Mouse (Mus musculus) adrenal gland, postnatal 25 days (tissue): ENCODE data around the gene Acaca. TPM values are rescaled to one million over a fixed set of nuclear protein-coding genes. Genes with fewer than 3 reads are reported as not detected.
A peak's percentile ranks its signal among the peaks of the same experiment; 100 is the strongest.

Experiments used
- DNase-seq: peaks from one replicate; pipeline ENCODE4 v3.0.0; 2021; ENCODE audit warnings: mixed read lengths
- total RNA-seq: library from RNA; stranded (reverse); gene quantifications from 2 replicates; pipeline ENCODE4 v1.2.3, GENCODE M21; 2021

Gene Acaca
- total RNA-seq, 1 experiment from 2014 or later = 316 TPM

DNA sequence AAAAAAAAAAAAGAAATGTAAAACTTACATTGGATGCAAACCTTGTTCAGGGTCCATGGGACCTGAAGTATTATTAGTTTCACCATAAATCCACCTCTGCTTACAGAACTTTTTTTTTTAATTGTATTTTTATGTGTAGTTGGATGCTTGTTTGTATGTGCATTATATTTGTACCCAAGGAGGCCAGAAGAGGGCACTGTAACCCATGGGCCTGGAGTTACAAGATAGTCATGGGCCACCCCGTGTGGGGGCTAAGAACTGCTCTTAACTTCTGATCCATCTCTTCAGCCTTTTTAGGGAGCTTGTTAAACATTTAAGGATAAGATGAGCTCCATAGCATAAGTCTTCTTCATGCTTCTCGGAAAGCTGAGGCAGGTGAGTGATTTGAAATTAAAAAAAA is 21.4 kb downstream of the Acaca start:
- DNase-seq = no peak

- no peak for DNase-seq
These were observed 27.2 kb downstream of the Acaca start for GRCm38 (mm10) chr11:84156535-84157262.

GRCm38 (mm10) chr11:84164123-84164522 is 34.7 kb downstream of the Acaca start:
- no peak for DNase-seq

DNA sequence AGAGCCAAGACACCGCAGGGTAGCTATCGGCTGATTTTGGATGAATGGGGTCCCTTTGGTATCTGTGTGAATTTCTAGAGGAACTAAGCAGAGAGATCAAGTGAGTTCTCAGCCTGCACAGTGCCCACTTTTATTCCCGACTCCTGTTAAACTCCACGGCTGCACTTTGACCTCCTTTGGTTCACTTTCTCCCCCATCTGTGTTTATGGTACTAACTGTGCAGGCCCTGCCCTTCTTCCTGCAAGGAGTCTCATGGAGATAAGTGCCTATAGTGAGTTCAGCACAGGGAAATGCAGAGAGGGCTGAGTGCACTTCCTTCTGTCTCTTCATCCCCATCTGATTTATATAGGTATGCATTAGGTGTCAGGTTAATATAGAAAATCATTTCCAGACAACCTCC is 35.1 kb downstream of the Acaca start:
- no peak for DNase-seq

GRCm38 (mm10) chr11:84167046-84167526 is 37.6 kb downstream of the Acaca start, which contains the start of gene Gm11437:
TSS of gene Gm11437 (minus strand) at chr11:84167476.
- DNase-seq = no peak

DNA sequence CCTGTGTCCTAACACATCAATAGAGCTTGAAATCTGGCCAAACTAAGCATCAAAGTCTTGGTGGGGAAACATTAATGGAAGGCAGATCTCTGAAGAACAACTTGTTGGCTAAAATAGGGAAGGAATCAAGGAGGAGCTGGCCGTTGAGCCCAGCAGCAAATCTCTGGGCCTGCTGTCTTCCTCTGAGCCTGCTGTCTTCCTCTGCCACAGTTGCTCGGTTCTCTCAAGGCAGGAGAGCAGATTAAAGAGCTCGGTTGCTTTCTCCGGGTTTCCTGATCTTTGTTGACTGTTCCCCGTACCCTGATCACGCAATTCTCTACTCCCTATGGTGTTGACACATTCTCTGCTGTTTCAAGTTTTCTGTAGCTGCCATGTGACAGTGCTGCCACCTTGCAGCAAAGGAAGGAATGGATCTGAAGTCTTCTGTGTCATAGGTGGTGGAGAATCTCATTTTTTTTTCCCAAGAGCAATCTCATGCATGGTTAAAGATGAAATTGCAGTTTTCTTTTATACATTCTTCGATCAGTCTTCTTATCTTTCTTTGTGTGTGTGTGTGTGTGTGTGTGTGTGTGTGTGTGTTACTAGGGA is 39.3 kb downstream of the Acaca start:
- peak; percentile 22 for DNase-seq

DNA sequence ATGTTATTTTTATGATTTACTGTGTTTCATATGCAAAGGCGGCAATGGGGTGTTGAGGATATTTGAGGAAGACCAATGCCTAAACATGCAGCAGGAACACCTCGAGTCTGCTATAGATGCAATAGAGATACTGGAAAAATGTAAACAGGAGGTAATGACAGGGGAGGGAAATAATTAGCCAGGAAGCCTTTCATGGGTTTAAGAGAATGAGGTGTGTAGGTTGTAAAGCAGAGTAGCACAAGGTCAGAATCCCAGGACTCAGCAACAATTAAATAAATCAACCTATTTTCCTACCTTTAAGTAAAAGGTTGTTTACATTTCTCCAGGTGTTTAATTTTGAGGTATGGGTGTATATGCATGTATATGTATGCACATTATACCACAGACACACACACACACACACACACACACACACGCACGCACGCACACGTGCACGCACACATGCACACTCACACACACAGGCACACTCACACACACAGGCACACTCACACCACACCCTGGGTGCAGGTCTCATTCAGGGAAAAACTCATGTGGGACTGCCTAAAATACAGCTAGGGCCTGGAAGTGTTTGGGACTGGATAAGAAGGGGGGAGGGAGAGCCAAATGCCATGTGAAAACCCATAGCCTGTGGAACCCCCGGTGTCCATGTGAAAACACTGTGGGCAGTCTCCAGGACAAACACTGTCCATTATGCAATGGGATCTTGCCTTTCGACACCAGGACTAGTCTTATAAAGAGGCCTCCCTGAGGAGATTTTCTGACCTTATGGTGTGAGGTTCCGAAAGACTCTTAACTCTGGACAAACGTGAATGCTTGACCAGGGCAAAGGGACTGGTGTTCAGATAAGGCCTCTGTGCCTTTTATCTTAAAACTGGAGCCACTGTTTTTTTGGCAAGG is 43.3 kb downstream of the Acaca start:
- no peak for DNase-seq

- DNase-seq = no peak
These were observed 49.1 kb downstream of the Acaca start for GRCm38 (mm10) chr11:84178571-84178970.

DNA sequence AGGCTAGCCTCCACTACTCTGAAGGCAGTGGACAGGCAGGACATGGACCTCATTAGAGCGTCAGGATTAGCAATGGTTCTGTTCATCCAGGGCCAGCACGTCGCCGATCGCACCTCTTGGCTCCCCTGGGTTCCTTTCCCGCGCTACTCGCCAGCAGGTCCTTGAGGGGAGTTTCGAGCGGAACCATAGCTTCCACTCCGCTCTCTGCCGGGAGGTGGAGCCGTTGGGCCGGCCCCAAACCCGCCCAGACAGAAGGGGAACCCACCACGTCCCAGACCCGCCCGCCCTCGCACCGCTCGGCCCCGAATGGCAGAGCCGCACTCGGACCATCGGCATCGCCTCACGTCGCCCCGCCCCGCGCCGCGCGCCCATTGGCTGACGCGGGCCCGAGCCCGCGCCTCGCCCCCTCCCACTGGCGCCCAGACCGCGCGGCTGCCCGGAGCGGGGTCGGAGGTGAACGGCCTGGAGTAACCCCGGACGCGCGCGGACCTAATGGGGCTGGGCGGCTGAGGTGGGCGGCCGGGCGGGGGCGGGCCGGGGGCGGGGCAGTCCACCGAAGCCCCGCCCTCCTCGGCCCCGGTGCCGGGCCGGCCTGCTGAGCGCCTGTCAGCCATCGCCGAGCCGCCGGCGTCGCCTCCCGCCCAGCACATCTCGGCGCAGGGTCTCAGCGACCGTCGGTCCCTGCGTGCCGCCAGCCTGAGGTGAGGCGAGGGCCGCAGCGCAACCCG is 49.9 kb downstream of the Acaca start:
- DNase-seq = peak; percentile 97

DNA sequence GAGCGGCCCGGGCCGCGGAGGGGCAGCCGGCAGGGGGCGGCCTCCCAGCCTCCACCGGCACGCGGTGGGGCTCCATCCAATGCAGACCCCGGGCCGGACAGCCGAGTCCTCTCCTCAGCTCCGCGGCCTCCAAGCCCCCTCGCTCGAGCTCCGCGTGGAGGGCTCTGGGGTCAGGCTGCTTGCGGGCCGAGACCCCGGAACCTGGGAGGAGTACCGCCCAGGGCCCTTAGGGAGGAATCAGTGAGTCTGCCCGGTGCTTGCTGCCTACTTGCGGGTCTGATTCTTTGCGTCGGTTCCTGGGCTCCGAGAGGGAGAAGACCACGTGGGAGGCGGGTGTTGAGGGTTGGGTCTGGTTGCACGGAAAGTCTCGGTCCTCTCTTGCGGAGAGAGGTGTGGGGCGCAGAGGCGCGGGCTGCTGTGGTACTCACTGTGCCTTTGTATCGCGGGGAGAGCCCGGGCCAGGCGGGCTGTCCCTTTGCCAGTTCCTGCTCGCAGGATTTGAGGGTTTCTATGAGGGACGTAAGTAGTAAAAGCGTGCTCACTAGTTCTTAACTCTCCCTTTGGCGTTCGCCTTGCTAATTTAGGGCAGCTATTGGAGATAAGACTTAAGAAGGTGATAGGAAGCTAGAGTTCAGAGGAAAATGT is 50.6 kb downstream of the Acaca start:
- DNase-seq = peak; percentile 73

GRCm38 (mm10) chr11:84181286-84181685 is 51.8 kb downstream of the Acaca start:
- no peak for DNase-seq

DNA sequence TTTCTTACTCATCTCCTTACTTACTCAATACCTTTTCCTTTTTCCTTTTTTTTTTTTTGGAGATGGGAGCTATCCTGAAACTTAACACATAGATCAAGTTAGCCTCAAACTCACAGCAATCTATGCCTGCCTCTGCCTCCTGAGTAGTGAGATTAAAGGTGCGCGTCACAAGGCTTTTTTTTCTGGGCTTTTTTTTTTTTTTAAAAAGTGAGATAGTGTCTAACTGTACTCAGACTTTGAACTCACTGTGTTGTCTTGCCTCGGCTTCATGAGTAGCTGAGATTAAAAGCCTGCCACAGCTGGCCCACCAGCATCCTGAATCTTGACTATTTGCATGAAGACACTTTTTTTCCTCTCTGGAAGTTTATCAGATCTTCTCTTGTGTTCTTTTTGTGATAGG is 59.1 kb downstream of the Acaca start:
- no peak for DNase-seq

DNA sequence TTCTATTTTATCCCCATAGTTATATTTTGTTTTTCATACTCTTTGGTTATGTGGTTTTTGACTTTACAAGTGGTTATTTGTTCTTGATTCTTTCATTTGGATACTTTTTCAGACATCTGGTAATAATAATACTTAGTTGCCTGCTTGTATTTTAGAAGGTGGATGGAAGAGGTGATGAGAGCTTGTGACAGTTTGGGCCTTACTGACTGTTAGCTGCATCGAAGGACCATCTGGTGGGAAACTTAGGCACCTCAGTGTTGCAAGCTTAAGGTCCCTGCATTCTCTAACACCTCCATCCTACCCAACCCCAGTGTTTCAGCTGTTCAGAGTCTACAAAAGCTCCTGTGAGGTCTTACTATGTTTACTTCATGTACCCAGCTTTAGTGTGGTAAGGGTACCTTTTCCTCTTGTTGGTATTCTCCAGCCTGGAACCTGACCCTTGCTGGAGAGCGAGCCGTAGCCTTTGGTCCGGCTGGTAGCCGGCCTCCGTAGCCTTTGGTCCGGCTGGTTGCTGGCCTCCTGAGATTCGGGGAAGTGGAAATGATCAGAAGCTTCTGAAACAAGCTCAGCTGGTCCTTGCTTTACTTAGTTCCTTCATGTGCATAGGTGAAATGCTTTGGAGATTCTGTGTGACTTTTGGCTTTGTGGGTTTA is 61.2 kb downstream of the Acaca start:
- DNase-seq = no peak

DNA sequence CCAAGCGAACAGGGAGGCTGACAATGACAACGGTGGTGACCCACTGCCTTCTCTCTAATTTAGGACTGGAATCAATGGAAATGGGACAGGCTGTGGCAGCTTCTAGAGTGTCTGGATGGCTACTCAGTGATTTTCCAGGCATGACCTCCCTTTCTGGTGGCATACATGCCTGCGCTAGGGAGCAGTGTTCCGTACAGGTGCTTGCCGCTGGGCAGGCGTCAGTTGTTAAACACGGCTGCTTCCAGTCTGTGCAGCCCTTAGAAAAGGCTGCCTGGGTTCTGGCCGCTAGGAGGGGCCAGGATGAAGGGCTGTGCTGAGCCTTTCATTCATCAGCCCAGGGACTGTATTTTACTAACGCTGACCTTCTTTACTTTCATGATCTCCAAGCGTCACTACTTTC is 63.8 kb downstream of the Acaca start:
- no peak for DNase-seq

GRCm38 (mm10) chr11:84194751-84195150 is 65.3 kb downstream of the Acaca start:
- DNase-seq = no peak

- DNase-seq = peak; percentile 48
These were observed 68.3 kb downstream of the Acaca start for GRCm38 (mm10) chr11:84197607-84198402.

- no peak for DNase-seq
These were observed 76.3 kb downstream of the Acaca start for GRCm38 (mm10) chr11:84205776-84206175.

DNA sequence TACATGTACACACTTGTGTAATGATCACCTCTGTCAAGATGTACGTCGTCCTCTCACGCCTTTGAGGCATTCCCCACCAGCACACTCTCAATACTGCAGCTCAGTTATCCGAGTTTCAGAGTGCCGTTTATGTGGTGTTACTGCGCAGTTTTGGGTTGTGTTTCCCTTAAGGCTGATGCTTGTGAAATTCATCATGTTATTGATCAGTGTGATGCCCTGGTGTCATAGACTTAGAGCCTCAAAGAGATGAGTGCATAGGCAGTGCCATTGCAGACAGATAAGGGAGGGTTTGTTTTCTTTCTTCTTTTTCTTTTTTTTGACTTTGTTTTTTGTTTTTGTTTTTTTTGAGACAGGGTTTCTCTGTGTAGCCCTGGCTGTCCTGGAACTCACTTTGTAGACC is 81.4 kb downstream of the Acaca start:
- no peak for DNase-seq

DNA sequence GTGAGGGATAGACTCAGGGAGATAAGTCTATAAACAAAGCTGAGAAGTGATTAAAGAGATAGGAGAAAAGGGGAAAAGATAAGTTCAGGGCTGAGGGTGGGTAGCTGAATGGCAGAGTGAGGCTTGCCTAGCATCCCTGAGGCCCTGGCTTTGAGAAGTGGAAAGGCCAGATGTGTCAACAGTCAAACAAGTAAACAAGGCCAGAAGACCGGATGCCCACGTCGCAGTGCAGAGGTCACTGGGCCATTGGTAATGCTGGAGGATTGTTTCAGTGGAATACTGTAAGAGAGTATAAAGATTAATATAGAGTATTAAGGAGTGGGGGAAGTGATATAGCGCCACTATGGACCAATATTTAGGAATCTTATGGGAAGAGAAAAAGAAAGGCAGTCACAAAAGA is 89.5 kb downstream of the Acaca start:
- DNase-seq = no peak

- peak; percentile 55 for DNase-seq
These were observed 114.1 kb downstream of the Acaca start for GRCm38 (mm10) chr11:84243562-84243961.
